Mouse (Mus musculus) megakaryocyte, embryonic 14.5 days (primary cell): ENCODE measurements at regions not wholly inside any gene's neighbourhood (a gene's known extent, or its start where the extent isn't known, plus 50 kb on each side); places are given as distances from the start of the nearest gene placed in this dataset.

Experiments
- H3K27me3 ChIP-seq: replicated peaks from 2 replicates; pipeline ENCODE3; 2012; ENCODE audit warnings: inconsistent platforms
- H3K36me3 ChIP-seq: replicated peaks from 2 replicates; pipeline ENCODE3; 2012; ENCODE audit warnings: low read length, inconsistent platforms, mixed read lengths
- H3K4me1 ChIP-seq: 2 replicates; pipeline ENCODE4 v1.6.1; 2012; ENCODE audit warnings: inconsistent platforms
- H3K4me3 ChIP-seq: replicated peaks from 2 replicates; pipeline ENCODE3; 2012; ENCODE audit warnings: moderate library complexity, mild to moderate bottlenecking, inconsistent platforms
- H3K9me3 ChIP-seq: 2 replicates; pipeline ENCODE4 v1.6.1; 2012; ENCODE audit warnings: inconsistent platforms
- FLI1 ChIP-seq: IDR thresholded peaks from 2 replicates; pipeline ENCODE4 v1.6.1; 2012; ENCODE audit warnings: low read length, inconsistent platforms, mixed read lengths
- GATA1 ChIP-seq: IDR thresholded peaks from 3 replicates; pipeline ENCODE4 v1.6.1; 2012; ENCODE audit warnings: mixed read lengths, low read length, inconsistent platforms, borderline replicate concordance

DNA sequence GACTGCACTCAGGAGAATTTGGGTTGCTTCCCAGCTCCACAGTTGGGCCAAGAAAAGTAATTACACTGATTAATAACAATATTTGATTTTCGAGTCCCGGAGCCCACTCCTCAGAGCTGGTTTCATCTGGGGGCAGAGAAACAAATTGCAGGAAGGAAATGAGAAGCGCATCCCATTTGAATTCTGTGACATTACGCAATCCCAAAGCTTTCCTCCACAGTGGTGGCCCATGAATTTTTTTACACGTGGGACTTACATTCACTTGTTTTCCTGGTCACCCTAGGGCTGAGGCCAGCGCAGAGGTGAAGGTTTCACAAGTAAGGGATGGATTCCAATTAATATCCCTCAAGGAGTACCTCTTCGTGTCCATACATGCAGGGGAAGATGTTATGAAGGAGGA lies 556.3 kb upstream of the Nrp1 start:
- peaks cover 13% of the 10 kb centered on the region for H3K27me3 ChIP-seq
- H3K4me3 ChIP-seq = no peak overlapping the region
- TF ChIP-seq GATA1 = no peak
- TF ChIP-seq FLI1 = no peak
- H3K9me3 ChIP-seq = no peaks in the 10 kb centered on the region
- H3K36me3 ChIP-seq = no peaks in the 10 kb centered on the region
- H3K4me1 ChIP-seq = peaks cover 21% of the 10 kb centered on the region

GRCm38 (mm10) chr8:127802661-127803333 lies 555.6 kb upstream of the Nrp1 start:
- TF ChIP-seq FLI1 (no peak), GATA1 (no peak)
- Histone ChIP-seq H3K4me3 (no peak overlapping the region), H3K36me3 (no peaks in the 10 kb centered on the region), H3K9me3 (no peaks in the 10 kb centered on the region), H3K4me1 (peaks cover 21% of the 10 kb centered on the region), H3K27me3 (peaks cover 13% of the 10 kb centered on the region)

GRCm38 (mm10) chr8:127809203-127810155 lies 548.9 kb upstream of the Nrp1 start:
- Histone ChIP-seq H3K36me3 (no peaks in the 10 kb centered on the region), H3K4me1 (no peaks in the 10 kb centered on the region), H3K4me3 (no peak overlapping the region), H3K9me3 (no peaks in the 10 kb centered on the region), H3K27me3 (peaks cover 11% of the 10 kb centered on the region)
- TF ChIP-seq GATA1 = no peak
- no peak for TF ChIP-seq FLI1

GRCm38 (mm10) chr8:127811338-127811737 lies 547.1 kb upstream of the Nrp1 start:
- H3K4me3 ChIP-seq = no peak overlapping the region
- no peak for TF ChIP-seq GATA1
- no peak for TF ChIP-seq FLI1
- H3K9me3 ChIP-seq = no peaks in the 10 kb centered on the region
- peaks cover under 1% of the 10 kb centered on the region for H3K27me3 ChIP-seq
- no peaks in the 10 kb centered on the region for H3K36me3 ChIP-seq
- H3K4me1 ChIP-seq = no peaks in the 10 kb centered on the region

- Histone ChIP-seq H3K4me3 (no peak overlapping the region), H3K27me3 (no peaks in the 10 kb centered on the region), H3K9me3 (no peaks in the 10 kb centered on the region), H3K36me3 (no peaks in the 10 kb centered on the region), H3K4me1 (no peaks in the 10 kb centered on the region)
- no peak for TF ChIP-seq FLI1
- no peak for TF ChIP-seq GATA1
These were observed 543.5 kb upstream of the Nrp1 start for GRCm38 (mm10) chr8:127814785-127815523.

GRCm38 (mm10) chr8:127820741-127821170 lies 537.6 kb upstream of the Nrp1 start:
- TF ChIP-seq GATA1 (no peak), FLI1 (no peak)
- Histone ChIP-seq H3K4me1 (no peaks in the 10 kb centered on the region), H3K9me3 (no peaks in the 10 kb centered on the region), H3K4me3 (no peak overlapping the region), H3K27me3 (no peaks in the 10 kb centered on the region), H3K36me3 (no peaks in the 10 kb centered on the region)

DNA sequence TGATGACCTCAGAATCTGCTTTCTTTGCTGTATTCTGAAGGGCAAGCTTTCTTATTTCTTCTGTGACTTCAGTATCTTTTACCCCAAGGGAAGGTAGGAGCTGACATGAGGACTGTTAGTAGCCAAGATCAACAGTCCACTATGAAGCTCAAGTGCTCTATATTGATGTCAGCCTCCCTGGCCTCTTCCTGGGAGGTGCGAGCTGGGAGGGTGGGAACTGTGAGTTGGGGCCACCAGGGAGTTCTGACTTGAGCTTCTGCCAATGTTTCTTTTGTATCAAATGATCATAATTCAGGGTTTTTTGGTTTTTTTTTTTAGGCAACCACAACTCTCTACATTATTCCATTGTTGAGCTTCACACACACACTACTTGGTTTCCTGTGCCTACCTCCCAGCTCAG lies 536.8 kb upstream of the Nrp1 start:
- no peaks in the 10 kb centered on the region for H3K36me3 ChIP-seq
- H3K27me3 ChIP-seq = no peaks in the 10 kb centered on the region
- TF ChIP-seq GATA1 (no peak), FLI1 (no peak)
- no peaks in the 10 kb centered on the region for H3K9me3 ChIP-seq
- H3K4me3 ChIP-seq = no peak overlapping the region
- H3K4me1 ChIP-seq = no peaks in the 10 kb centered on the region

DNA sequence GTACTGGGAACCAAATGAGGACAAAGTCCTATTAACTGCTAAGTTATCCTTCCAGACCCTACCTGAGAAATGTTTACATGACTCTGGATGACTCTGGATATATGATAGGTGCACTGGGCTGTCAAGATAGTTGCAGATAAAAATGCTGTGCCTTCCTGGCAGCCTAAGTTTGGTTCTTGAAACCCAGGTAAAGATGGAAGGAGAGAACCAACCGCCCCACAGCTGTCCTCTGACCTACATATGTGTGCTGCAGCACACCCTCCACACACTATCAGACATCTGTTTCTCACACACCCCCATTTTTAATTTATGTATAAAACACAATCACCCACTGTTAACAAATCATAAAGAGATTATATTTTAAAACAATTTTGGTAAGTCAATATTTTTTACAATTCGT lies 533.4 kb upstream of the Nrp1 start:
- Histone ChIP-seq H3K4me3 (no peak overlapping the region), H3K4me1 (no peaks in the 10 kb centered on the region), H3K36me3 (no peaks in the 10 kb centered on the region), H3K9me3 (no peaks in the 10 kb centered on the region), H3K27me3 (no peaks in the 10 kb centered on the region)
- TF ChIP-seq GATA1 = no peak
- no peak for TF ChIP-seq FLI1

- Histone ChIP-seq H3K27me3 (peaks cover 2% of the 10 kb centered on the region), H3K9me3 (no peaks in the 10 kb centered on the region), H3K4me3 (no peak overlapping the region), H3K36me3 (no peaks in the 10 kb centered on the region), H3K4me1 (no peaks in the 10 kb centered on the region)
- TF ChIP-seq FLI1 = no peak
- no peak for TF ChIP-seq GATA1
These were observed 530.6 kb upstream of the Nrp1 start for GRCm38 (mm10) chr8:127827826-127828225.

DNA sequence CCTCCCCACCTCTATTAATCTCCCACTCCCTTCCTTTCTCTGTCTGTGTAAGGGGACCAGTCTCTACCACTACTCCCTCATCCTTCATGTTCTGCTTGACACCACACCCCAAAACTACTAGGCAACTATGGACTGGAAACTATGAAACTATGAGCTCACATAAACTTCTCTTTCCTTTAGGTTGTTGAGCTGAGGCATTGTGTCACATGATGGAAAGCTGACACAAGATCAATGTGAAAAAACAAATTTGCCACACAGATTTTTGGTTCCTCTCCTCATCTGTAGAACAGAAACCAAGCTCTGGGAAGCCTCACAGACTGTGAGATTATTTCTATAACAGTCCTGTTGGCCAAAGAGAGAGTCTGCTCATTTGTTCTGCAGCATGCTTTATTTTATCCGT lies 528.7 kb upstream of the Nrp1 start:
- Histone ChIP-seq H3K9me3 (no peaks in the 10 kb centered on the region), H3K4me1 (no peaks in the 10 kb centered on the region), H3K4me3 (no peak overlapping the region), H3K27me3 (peaks cover 2% of the 10 kb centered on the region), H3K36me3 (no peaks in the 10 kb centered on the region)
- no peak for TF ChIP-seq GATA1
